Mouse (Mus musculus): Measurements from ENCODE around the gene Ubn1.

GRCm38 (mm10) chr16:5113582-5113981 lies 63.7 kb downstream of the Ubn1 start:
- no peak for TF ChIP-seq CTCF (IDR thresholded peaks at IDR 0.05)
- no peak for TF ChIP-seq EP300 (IDR thresholded peaks at IDR 0.05)

Measured in lung, postnatal 0 days (tissue).